Mouse (Mus musculus) layer of hippocampus, adult 8-10 months (tissue): ENCODE results near the gene Mmrn1. TPM values are rescaled to one million over a fixed set of nuclear protein-coding genes. Genes with fewer than 3 reads are reported as not detected.
"Not testable (repeated sequence)": the region's sequence is repeated elsewhere in the genome, so short reads cannot be mapped to it uniquely, and the experiment has no call there.

Experiments
- DNase-seq, 2 experiments: peaks; one replicate each; pipeline ENCODE4 v3.0.0; 2022; ENCODE audit warnings: low spot score in 2 of 2
- total RNA-seq, 4 experiments: library from RNA; stranded (reverse); gene quantifications; 2 replicates each; pipeline ENCODE4 v1.2.4; 2022

Mmrn1 gene
- under 1 TPM in 1 of 4 experiments, not detected in 3; 0.07 TPM for total RNA-seq

DNA sequence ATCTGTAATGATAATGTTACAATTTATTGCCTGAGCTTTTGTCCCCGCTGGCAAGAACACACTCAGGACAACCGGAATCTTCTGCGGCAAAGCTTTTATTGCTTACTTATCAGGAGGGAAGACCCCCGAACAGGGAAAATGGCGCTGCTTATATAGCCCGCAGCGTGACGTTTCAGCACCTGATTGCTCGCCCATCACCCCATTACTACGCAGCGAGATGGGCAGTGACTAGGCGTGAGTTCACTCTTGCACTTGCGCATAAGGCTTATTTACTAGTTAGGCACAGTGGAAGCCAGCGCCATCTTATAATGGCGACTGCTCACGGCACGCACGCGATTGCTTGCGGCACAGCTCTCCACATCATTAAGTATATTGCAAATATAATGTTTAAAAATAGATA lies at the start of gene Mmrn1:
TSS of gene Mmrn1 (plus strand) at position 301 of the 400 bp plus-strand sequence.
- not testable (repeated sequence) for DNase-seq

DNA sequence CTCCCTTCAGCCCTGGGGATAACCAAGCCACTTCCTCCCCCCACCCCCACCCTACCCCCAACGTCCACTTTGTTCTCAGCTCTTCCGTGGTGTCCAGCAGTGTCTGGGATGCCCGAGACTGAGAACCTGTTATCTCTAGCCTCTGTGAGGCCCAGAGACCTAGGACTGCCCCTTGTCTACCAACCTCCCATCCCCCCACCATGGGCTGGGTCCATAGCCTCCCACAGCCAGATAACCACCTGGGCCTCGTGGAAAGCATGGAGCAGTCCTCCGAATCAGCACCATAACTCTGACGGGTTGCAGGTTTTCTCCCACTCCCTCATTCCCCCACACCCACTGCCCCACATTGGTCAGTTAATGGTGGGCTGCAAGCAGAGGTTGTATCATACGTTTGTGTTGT lies 44.4 kb upstream of the Mmrn1 start:
- DNase-seq = no peak

DNA sequence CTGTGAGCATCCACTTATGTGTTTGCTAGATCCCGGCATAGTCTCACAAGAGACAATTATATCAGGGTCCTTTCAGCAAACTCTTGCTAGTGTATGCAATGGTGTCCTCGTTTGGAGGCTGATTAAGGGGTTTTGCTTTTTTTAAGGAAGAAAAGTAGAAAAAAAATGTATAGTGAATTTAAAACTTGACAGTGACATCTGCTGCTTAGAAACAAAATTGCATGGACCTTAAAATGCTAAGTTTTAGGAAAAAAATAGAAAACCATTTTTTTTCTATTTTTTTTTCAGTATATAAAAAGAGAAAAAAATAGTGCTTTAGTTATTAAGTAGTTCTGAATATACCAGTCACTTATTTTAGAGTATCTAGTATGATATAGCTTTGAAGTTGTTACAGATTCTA lies 43.2 kb upstream of the Mmrn1 start:
- DNase-seq = no peak

DNA sequence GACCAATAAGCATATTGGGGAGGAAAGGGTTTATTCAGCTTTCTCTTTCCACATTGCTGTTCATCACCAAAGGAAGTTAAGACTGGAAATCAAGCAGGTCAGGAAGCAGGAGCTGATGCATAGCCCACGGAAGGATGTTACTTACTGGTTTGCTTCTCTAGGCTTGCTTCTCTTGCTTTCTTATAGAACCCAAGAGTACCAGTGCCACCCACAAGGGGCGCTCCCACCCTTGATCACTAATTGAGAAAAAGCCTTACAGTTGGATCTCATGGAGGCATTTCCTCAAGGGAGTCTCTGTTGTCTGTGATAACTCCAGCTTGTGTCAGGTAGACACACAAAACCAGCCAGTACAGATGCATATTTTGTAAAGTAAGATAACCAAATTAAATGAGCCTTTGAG lies 17.5 kb upstream of the Mmrn1 start:
- no peak for DNase-seq

DNA sequence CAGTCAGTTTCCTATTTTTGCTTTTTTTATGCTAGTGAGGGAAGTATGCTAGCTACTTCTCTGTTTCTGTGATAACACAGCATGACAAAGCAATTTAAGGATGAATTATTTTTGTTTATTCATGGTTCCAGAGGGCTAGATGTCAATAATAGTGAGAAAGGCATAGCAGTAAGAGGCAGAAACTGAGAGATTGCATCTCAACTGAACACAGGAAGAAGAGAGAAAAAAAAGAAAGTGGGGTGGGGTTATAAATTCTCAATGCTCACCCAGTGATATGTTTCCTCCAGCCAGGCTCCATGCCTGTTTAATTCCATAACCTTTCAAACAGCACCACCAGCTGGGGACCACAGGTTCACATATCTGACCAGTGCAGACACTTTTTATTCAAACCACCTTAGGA lies 6.6 kb downstream of the Mmrn1 start:
- DNase-seq = peak in 1 of 2 experiments; percentile 15

DNA sequence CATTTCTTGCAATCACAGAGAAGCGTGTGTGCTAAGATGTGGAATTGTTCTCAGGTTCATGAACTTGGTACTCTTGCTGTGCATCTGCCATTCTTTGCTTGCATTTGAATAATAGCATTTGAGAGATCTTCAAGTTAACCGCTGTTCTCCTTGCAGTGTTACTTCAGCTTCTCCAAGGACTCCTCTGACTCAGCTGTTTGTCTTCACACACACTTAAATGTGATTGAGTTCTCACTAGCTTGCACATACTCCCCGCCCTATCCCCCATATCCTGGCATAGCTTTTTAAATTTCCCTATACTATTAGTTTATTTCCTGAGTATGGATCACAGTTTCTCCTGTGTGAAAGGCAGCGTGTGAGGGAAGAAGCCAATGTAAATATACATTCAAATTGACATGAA lies 10.1 kb downstream of the Mmrn1 start:
- DNase-seq = no peak

DNA sequence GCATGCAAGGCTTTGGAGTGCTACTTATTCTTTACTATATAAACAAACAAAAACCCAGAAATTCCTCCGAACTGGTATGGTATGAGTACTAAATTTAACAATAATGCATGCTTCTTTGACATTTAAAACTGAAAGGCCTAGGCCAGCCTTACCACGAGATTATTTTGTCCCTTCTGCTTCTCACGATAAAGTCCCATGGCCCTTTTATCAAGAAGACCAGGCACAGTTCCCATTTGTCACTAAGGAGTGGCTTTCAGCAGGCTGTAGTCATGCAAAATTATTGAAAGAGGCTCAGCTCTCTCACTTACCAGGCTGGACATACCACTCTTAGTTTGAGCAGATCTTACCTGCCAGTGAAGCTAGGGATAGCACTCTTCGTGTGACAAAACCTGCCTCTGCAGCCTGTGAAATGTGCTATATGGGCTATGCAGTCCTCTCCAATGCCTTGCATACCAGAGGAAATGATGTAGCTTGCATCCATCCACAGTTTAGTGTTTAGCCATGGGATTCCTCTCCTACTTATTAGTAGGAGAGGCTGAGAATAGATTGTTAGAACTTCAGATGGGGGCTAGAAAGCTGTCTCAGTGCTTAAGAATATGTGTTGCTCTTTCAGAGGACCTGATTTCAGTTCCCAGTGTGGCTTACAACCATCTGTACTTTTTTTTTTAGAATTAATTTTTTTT lies 10.8 kb downstream of the Mmrn1 start:
- no peak for DNase-seq

DNA sequence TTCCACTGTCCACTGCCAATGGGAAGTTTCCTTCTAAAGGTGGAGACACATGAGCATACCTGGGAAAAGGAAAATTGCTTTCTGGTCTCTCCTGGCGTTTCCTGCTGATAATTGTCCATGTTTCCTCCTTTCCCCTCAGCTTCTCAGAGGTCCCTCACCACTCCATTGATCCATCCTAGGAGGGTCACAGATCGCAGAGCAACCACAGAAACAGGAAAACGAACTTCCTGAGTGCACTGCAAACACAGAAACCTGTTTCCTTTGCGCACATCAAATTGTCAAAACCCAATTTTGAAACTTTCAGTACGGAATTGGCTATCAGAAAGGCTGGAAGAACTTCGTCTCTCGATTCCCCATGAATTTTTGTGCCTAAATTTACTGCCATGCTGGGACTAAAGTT lies 19.4 kb downstream of the Mmrn1 start:
- DNase-seq = no peak

DNA sequence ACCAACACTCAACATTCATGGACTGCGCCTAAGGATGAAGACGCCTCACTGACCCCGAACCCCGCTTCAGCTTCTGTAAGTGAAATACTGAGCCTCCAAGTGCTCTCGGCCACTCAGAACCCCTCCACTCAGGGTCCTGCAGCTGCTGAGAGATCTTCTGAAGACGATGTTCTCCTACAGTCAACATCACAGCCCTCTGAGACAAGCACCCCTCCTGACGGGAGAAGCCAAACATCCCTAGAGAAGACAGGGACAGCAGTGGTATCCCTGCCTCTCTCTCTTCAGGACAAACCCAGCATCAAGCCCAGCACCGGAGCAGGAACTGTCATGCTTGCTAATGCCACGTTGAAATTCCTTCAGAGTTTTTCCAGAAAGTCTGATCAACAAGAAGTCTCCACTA lies 19.8 kb downstream of the Mmrn1 start:
- DNase-seq = no peak

DNA sequence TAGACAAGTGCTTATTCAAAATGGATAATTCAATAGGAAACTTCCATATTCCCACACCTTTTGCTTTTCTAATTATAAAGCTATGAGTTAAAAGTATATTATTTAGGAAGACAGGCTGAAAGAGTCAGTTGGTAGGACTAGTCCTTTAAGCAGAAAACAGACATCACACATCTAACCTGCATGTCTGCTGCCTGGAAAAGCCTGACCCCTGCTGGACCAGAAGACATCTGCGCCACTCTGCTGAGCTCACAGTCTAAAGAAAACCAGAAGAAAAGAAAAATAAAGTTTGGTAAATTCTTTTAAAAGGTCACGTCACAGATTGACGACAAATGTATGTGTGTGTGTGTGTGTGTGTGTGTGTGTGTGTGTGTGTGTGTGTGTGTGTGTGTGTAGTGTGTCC lies 25.6 kb downstream of the Mmrn1 start:
- peak in 1 of 2 experiments; percentile 22 for DNase-seq

DNA sequence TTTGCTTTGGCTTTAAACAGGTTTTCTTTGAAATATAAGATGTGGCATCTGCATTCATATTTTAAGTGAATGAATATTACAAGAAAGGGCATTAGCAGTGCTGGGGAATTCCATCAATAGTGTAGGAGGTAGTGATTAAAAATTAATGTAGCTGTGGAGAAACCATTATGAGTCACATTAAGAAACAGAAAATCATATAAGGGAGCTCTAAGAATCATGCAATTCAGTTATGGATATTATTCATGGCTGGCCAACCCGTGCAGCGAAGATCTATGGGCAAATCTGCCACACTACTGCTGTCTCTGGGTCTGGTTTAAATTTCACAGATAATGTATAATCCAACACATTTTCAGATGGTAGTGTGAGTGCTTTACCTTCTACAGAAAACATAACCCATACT lies 36.5 kb downstream of the Mmrn1 start:
- no peak for DNase-seq

DNA sequence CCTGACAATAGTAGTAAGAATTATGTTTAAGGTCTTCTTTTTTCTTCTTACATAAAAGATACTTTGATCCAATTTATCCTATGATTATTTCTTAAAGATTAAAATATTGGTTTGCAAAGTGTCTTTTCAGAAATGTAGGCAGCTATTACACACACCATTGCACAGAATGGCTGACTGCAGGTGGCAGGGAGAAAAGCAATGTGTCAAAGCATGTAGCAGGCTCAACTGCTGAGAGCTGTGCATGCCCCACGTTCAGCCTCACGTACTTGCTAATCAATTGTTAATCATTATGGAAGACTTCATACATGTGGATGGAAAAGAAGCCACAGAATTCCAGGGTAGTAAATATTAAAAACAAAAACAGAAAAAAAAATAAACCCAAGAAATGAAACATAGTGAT lies 37.1 kb downstream of the Mmrn1 start:
- no peak for DNase-seq

DNA sequence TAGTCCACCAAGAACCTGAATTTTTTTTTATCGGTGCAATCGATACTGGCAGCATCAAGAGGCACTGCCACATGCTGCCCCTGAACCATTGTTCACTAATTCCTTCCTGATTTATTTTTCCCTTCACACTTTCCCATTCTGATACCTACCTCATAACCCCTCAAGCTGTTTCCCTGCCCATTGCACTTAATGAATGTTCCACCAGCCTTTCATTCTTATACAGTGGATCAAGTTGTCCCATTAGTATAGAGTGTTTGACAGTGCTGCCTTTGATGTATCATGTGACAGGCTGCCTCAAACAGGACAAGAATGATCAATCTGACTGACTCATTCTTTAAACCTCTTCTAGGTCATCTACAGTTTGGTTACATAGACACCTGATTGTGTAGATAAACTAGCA lies 37.9 kb downstream of the Mmrn1 start:
- DNase-seq = no peak

DNA sequence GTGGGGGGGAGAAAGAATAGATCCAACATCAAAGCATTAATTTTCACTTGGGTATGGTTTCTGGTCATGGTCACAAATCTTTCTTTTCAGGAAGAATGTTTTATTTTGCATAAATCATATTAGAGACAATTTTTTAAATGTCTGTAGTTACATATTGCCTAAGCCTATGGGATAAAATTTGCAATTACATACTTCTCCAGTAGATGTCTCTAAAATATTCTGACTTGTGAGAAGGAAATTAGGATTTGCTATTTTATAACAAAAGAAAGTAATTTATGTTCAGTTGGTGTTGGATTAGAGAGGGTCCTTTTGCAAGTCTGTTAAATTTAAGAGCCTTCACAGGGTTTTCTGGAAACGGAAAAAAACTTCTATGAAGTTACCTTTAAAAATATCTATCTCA lies 39.0 kb downstream of the Mmrn1 start:
- DNase-seq = no peak

DNA sequence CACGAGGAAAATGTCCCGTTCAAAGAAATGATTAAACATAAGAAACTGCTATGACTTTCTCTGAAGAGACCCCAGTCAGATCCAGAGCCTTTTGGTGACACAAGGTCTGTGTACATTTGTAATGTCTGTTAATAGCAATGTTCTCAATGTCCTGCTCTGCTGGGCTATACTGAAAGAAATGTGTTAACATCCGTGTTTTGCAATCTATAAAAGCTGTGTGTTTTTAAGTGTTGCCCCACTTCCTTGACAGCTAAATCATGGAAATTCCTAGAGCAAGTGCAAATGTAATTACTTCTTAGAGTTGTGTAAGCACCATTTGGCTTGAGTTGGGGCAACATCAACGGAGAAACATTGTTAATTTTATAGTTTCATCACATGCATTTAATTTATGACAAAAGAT lies 42.2 kb downstream of the Mmrn1 start:
- DNase-seq = no peak

DNA sequence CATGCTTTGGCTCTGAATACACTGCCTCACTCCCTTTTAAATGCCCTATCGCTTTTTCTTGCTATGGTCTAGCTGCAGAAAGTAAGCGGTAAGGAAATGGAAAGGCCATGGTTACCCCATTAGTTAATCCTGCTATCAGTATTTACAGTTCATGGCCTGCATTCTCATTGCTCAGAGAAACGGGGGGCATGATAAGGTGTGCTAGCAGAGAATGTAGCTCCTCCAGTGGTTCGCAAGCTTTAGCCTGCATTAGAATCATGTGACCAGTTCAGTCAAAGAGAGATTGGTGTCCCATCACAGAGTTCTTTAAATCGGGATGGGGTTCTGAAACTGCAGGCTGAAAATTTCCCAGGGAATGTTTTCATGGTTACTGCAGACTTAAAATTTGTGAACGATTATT lies 44.6 kb downstream of the Mmrn1 start:
- DNase-seq = no peak

DNA sequence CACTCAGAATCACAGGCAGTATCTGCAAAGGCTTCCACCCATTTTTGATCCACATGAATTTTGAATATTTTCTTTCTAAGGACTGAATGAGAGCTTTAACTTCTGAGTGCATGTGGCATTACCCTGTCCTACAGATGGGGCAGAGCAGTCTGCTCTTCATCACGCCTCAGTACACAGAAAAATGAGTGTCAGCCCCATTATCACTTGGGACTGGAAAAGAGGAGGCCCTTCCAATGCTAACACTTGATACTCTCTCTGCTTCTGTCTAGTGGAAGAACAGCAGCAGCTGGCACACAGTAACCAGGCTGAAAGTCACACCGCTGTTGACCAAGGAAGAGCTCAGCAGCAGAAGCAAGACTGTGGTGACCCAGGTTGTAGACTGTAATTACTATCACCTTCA lies 46.0 kb downstream of the Mmrn1 start:
- no peak for DNase-seq

DNA sequence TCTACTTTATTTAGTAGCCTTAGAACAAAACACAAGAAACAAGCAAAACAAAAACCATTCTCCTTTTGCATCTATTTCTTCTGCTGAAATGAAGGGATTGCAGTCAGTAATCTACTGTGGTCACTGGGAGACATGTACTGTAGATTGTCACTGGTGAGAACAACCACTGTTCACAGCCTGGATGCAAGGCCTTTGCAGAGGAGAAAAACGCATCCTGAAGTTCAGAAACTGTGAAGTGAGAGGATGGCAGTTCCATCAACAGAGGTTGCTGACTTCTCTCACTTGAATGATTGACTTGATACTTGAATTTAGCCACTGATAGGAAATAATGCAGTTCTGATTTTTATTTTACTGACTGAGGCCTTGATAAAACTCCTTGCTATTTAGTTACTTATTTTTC lies 53.8 kb downstream of the Mmrn1 start:
- no peak for DNase-seq

DNA sequence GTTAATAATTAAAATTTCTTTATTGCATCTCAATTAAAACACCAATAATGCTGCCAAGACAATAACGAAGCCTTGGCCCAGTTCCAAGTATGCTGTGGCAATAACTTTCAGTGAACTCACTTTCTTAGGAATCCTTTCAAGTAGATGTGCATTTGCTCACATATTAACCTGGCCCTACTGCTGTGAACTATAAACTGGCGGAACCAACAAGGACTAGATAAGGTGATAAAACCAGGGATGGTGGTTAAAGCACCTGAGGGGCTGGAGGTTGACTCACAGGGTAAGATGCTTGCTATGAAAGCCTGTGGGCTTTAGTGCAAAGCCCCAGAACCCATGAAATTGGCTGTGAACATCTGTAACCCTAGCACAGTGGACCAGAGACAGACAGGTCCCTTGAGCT lies 54.3 kb downstream of the Mmrn1 start:
- DNase-seq = no peak

DNA sequence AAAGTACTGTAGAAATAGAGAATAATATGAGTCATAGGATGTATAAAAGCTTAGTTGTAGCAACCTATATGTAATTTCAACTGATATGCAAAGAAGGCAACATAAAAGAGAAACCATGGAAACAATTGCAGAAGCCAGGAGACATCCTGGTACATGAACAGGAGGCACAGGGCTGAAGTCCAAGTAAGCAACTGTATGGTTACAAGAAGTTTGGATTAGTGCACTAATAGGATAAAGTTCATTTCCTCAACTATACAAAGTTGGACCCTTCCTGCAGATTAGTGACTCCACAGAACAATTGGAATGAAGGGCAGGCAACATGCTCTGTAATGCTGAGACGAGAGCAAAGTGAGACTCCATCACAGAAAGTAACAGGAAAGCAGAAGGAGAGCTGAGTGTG lies 59.6 kb downstream of the Mmrn1 start:
- DNase-seq = no peak

DNA sequence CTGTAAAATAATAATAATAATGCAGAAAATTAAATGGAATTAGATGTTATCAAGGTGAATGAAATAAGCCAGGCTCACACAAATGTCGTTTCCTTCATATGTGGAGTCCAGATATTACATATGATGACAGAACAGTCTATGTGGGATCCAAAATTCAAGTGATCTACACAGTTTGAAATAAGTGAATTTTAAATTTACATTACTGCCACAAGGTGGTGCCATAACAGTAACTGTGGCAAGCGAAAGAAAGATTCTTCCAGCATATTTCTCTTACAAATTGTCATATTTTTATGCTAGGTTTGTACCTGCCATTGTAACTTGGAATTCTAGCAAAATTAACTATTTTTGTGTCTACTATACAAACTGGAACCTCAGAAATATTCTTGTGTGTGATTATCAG lies 61.1 kb downstream of the Mmrn1 start:
- no peak for DNase-seq

DNA sequence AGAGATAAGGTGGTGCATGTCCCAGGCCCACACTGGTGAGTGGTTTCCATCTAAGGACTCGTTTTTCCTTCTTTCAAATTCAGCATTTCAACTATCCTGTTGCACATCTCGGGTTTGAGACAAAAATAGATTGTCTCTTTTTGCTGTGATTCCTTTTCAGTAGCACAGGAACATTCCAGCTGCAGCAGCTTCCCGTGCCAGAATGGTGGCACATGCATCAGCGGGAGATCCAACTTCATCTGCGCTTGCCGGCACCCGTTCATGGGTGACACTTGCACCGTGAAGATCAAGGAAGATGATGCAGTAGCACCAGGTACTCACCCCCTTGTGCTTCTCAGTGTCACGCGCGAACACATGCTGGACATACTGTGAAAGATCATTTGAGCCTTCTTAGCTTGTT lies 62.1 kb downstream of the Mmrn1 start:
- DNase-seq = no peak

DNA sequence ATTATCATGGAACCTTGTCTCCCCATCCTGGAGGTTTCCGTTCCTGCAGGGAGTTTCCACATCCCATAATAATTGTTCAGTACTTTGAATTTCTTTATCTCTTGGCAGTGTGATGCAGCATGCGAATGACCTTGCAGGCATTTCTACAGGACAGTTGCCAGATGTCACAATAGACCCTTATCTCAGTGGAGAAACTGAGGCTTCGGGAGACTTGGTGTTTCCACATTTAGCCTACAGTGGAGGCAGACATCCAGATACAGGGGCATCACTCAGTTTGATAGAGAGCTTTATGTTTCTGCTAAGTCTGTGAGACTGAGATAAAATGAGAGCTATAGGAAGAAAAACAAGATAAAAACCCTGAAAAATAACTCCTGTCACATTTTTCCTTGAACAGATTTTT lies 63.0 kb downstream of the Mmrn1 start:
- no peak for DNase-seq

DNA sequence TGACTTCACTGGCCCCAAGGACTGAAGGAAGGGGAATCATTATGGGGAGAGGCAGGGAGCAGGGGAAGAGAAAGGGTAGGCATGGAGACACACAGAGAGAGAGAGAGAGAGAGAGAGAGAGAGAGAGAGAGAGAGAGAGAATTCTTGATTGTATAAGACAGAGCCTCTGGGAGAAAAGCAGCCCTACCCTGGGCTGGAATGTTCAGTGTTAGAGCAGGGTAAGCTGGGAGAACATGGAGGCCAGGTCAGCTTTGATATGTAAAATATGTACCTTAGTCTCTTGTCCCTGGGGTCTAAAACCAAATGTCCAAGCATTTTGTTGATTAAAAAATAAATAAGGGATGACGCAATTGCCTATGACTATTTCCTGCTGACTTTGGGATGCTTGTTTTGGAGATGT lies 67.6 kb downstream of the Mmrn1 start:
- DNase-seq = no peak
